Mouse (Mus musculus): ENCODE data around the gene Plscr4.

Gene Plscr4

GRCm38 (mm10) chr9:92457261-92458058 lies at the start of gene Plscr4:
Gene Plscr4 (plus strand): TSS chr9:92457373.
- peak; percentile 35 for DNase-seq

GRCm38 (mm10) chr9:92410225-92410624 lies 46.9 kb upstream of the Plscr4 start:
- DNase-seq = no peak

GRCm38 (mm10) chr9:92412045-92412444 lies 45.1 kb upstream of the Plscr4 start:
- no peak for DNase-seq

GRCm38 (mm10) chr9:92413684-92414083 lies 43.5 kb upstream of the Plscr4 start:
- no peak for DNase-seq

GRCm38 (mm10) chr9:92437781-92438180 lies 19.4 kb upstream of the Plscr4 start:
- DNase-seq = no peak

GRCm38 (mm10) chr9:92441468-92441867 lies 15.7 kb upstream of the Plscr4 start:
- DNase-seq = no peak

- no peak for DNase-seq
Observed at GRCm38 (mm10) chr9:92444536-92444935, 12.6 kb upstream of the Plscr4 start.

GRCm38 (mm10) chr9:92456605-92457004 lies 568 bp upstream of the Plscr4 start:
- no peak for DNase-seq

GRCm38 (mm10) chr9:92458059-92458402 lies 858 bp downstream of the Plscr4 start:
- no peak for DNase-seq

- no peak for DNase-seq
Observed at GRCm38 (mm10) chr9:92458418-92458817, 1.2 kb downstream of the Plscr4 start.

GRCm38 (mm10) chr9:92467724-92468123 lies 10.6 kb downstream of the Plscr4 start:
- DNase-seq = no peak

- DNase-seq = no peak
Observed at GRCm38 (mm10) chr9:92472256-92472855, 15.2 kb downstream of the Plscr4 start.

GRCm38 (mm10) chr9:92473178-92473577 lies 16.0 kb downstream of the Plscr4 start:
- no peak for DNase-seq

- DNase-seq = no peak
Observed at GRCm38 (mm10) chr9:92474244-92474643, 17.1 kb downstream of the Plscr4 start.

GRCm38 (mm10) chr9:92481663-92482062 lies 24.5 kb downstream of the Plscr4 start:
- no peak for DNase-seq

- DNase-seq = no peak
Observed at GRCm38 (mm10) chr9:92482551-92482950, 25.4 kb downstream of the Plscr4 start.

- no peak for DNase-seq
Observed at GRCm38 (mm10) chr9:92484710-92485267, 27.6 kb downstream of the Plscr4 start.

- DNase-seq = no peak
Observed at GRCm38 (mm10) chr9:92489857-92490256, 32.7 kb downstream of the Plscr4 start.

GRCm38 (mm10) chr9:92490319-92490718 lies 33.1 kb downstream of the Plscr4 start:
- no peak for DNase-seq

- DNase-seq = no peak
Observed at GRCm38 (mm10) chr9:92491274-92491673, 34.1 kb downstream of the Plscr4 start.

- peak; percentile 75 for DNase-seq
Observed at GRCm38 (mm10) chr9:92499710-92500410, 42.7 kb downstream of the Plscr4 start.

- DNase-seq = no peak
Observed at GRCm38 (mm10) chr9:92504256-92504655, 47.1 kb downstream of the Plscr4 start.

- no peak for DNase-seq
Observed at GRCm38 (mm10) chr9:92504889-92505288, 47.7 kb downstream of the Plscr4 start.

GRCm38 (mm10) chr9:92511696-92512095 lies 54.5 kb downstream of the Plscr4 start:
- DNase-seq = no peak
